Mouse (Mus musculus) naive thymus-derived CD4-positive, alpha-beta T cell, adult 5 months (primary cell): ENCODE measurements around the gene Il23a. TPM values are rescaled to one million over a fixed set of nuclear protein-coding genes. Genes with fewer than 3 reads are reported as not detected.

Experiments used
- polyA plus RNA-seq: library from polyadenylated mRNA; unstranded; fragments of 100-300 nt; shearing (Covaris generic); gene quantifications from one replicate; pipeline ENCODE4 v1.2.1, GENCODE M21; 2017

The Il23a gene
- polyA plus RNA-seq = not detected

DNA sequence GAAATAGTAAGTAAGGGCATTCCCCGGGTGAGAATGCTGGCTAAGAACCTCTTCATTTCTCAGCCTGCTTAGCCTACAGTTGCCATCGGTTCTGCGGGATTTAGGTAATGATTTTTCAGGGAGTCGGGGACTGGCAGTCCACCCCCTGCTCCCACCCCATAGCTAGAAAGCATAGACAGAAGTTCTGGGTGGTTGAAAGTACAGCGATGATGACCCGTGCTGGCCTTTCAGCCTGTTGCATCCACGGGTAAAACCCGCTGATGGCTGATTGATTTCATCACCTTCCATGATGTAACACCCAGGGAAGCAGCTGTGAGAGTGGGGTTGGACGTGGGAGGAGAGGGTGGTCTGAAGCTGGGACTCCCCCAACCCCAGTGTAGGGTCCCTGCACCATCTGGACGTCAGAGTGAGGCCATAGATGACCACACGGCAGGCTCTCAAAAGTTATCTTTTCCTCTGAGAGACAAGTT, at the start of gene Il23a:
Gene Il23a, minus strand, starts transcription at position 51 of the 470 bp plus-strand sequence.

DNA sequence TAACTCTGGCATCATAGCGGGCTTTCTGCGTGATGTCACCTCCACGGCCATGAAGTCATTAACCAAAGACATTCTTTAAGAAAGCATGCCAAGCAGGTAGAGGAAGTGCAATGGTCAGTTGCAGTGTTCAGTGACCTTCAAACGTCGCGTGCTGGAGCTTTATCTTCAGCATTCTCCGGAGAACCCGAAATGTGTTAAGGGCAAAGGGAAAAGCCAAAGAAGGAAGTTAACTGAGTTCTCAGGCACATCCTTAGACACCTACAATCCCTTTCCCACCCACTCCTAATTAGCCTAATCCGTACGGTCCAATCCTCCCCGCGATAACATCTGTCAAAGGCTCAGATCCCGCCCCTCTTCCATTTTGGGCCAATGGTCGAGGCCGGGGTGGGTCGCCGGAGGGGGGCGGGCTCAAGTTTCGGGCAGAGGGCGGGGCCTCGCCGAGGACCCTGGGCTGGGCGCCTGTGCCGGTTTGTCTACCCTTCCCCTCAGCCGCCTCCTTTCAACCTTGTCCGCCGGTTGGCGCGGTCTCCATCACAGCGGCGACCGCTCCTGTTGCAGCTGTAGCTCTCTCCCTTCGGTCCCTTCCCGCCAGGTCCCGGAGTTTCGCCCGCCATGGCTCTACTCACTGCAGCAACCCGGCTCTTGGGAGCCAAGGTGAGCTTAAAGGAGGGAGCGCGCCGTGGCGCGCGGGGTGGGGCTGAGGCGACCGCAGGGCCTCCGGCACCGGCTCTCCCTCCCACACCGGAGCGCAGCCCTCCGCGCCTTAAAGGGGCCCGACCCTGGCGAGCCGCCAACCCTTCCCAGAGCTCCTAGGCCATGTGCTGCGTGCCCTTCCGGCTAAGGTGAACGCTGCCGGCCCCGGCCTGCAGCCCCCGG, 39.0 kb upstream of the Il23a start, which contains the start of gene Cs:
Gene Cs, plus strand, starts transcription at position 429 of the 876 bp plus-strand sequence.

DNA sequence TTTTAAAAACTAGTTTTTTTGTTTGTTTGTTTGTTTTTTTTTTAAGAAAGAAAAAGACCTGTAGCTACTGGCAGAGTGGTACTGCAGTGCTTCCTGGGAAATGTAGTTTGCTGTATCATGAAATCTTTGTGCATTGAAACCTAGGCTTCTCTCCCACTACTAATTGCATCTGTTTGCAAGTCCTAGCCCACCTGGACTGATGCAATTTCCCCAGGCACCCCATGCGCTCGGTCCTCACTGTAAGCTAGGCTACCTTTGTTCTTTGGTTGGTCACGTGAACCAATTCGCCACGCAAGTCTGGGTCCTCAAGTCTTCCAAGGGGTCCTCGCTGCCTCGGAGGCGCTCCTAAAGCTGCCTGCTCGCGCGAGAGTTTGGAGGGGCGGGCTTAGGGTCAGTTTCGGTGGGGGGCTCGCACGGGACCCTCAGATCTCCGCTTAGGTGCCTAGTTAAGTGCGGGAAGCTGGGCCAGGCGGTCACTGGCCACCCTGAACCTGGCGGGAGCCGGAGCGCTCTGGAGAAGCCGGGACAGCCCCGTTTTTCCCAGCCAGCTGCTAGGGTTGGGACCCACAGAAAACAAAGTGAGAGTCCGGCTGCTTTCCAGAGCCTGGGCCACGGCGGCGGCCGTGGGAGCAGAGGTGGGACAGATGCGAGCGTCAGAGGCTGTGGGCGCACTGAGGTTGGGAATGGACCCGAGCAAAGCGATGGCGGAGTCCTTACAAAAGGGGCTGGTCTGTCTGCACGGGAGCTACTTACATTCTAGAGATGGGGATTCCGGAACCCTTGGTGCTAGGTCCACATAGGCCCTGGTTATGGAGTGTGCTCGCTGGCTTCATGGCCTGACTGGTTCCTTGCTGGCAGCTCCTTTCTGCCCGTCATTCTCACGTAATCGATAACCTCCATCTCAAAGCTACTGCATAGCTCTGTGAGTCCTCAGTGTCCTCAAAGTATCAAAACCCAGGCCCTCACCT, 23.9 kb upstream of the Il23a start, which contains the start of gene Cnpy2:
Gene Cnpy2, plus strand, starts transcription at position 319 of the 968 bp plus-strand sequence.

DNA sequence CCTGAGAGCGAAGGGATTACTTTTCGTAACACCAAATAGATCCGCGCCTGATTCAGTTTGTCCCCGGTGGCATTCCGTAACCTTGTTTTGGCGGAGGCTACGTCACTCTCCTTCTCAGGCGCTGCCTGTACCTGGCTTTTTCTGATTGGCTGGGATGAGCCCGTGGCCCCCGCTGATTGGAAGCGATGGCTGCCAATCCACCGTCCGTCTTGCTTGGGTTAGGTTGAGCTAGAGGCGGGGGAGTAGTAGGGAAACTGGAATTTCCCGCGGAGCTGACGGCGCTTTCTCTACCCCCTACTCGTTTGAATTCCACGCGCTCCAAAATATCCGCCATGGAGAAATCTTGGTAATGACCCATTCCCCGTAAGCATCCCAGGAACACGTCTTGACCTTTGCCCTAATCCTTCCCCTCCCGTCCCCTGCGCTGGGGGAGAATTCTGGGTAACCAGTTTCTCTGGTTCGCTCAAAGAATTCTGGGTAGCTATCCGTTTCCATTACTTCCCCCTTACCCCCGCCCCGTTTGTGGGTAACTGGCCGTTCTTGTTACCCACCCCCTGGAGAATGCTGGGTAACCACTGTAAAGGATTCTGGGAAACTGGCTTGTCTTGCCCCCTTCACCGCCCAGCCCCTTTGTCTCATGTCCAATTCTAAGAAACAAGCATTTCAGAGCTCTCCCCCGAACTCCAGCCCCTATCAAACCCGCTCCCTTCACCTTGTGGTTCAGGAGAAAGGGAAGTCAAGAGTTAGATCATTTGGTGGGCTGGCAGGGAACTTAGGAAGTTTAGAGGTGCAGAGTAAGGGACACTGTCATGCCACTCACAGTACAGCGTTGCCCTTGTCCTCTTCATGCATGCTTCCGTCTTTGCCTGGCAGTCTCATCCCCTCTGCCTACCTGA, 4.8 kb upstream of the Il23a start, which contains the start of gene Pan2:
Gene Pan2, plus strand, starts transcription at position 210 of the 896 bp plus-strand sequence.

DNA sequence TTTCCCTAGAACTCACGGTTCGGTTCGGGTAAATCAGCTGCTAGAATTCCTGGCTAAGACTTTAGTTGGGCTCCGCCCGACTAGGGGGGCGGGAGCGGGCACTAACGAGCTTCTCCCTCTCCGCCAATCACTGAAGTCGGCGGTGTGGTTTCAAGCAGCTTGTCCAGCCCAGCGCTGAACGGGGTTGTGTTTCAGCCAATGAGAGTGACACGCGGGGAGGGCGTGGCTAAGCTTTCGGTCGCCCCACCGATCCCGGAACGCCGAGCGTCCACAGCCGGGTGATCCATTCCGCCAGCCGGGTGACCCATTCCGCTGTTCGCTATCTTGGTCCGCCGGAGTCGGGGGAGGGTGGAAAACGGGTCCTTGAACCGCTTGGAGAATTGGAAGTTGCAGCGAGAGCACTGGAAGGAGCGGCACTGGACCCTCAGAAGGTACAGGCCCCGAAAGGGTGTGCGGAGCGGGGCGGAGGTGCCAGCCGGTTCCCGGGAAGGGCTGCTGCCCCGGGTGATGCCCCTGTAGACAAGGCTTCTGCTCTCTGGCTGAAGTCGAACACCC, 28.2 kb downstream of the Il23a start, which contains the start of gene Stat2:
Gene Stat2, plus strand, starts transcription at position 273 of the 555 bp plus-strand sequence.

DNA sequence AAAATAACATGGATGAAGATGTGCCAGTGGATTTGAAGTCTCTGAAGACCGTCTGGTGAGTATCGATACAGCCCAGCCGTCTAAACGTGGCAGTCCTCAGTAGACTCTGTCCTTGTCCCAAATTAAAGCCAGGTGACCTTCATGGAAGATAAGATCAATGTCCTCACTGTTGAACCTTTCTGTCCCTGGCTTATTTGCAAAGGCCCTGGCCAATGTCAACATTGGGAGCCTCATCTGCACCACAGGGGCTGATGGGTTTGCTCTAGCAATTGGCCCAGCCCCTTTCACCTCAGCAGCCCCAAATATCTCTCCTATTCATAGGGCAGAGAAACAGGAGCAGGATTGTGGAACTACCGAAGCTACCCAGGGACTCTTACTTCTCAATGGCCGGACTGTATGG, 30.2 kb downstream of the Il23a start, which contains the start of gene Apof:
Gene Apof, plus strand, starts transcription at position 301 of the 400 bp plus-strand sequence.

DNA sequence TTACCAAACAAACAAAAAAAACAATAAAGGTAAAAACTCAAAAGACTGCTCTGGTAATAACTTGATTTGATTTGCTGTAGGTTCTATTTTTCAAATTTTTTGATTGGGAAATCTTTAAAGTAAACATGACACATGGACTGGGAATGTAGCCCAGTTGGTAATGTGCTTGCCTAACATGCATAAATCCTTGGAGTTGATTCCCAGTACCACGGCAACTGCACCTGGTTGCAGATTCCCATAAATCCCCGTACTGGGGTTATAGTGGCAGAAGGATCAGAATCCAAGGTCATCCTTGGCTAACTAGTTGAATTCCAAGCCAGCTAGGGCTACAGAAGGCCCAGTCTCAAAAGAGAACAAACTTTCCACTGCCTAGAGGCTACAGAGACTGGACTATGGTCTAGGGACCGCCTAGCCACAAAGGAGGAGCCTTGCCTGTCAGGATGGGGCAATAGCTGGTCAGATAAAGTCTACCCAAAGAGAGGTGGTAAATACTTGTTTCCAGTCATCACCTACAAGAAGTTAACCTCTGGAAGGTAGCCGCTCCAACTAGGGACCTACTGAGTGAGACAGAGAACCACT, 44.8 kb downstream of the Il23a start, which contains the start of gene Apon:
Gene Apon, plus strand, starts transcription at position 420 of the 579 bp plus-strand sequence.

Other genes with a start within 250 kb of the Il23a start
- 158 TPM for gene Ptges3, start 239.8 kb downstream of the Il23a start, polyA plus RNA-seq
- 1,240 TPM for gene Atp5b, start 215.5 kb downstream of the Il23a start, polyA plus RNA-seq
- 69.9 TPM for gene Baz2a, start 207.2 kb downstream of the Il23a start, polyA plus RNA-seq
- gene Rbms2, start 118.5 kb downstream of the Il23a start, polyA plus RNA-seq = 34.5 TPM
- gene Gls2, start 104.3 kb downstream of the Il23a start, polyA plus RNA-seq = 0.65 TPM
- gene Spryd4, start 86.9 kb downstream of the Il23a start, polyA plus RNA-seq = 12.4 TPM
- gene Mip, start 72.9 kb downstream of the Il23a start, polyA plus RNA-seq = not detected
- gene Timeless, start 66.7 kb downstream of the Il23a start, polyA plus RNA-seq = 28.0 TPM
- gene Apon, start 44.7 kb downstream of the Il23a start, polyA plus RNA-seq = not detected
- gene Apof, start 30.1 kb downstream of the Il23a start, polyA plus RNA-seq = not detected
- 45.1 TPM for gene Stat2, start 28.2 kb downstream of the Il23a start, polyA plus RNA-seq
- 48.3 TPM for gene Pan2, start 4.6 kb upstream of the Il23a start, polyA plus RNA-seq
- 18.9 TPM for gene Cnpy2, start 23.7 kb upstream of the Il23a start, polyA plus RNA-seq
- gene Cs, start 39.0 kb upstream of the Il23a start, polyA plus RNA-seq = 128 TPM
- 39.7 TPM for gene Coq10a, start 70.2 kb upstream of the Il23a start, polyA plus RNA-seq
- 4.8 TPM for gene Ankrd52, start 78.4 kb upstream of the Il23a start, polyA plus RNA-seq
- not detected for gene Slc39a5, start 102.5 kb upstream of the Il23a start, polyA plus RNA-seq
- 47.3 TPM for gene Nabp2, start 112.7 kb upstream of the Il23a start, polyA plus RNA-seq
- 23.1 TPM for gene Rnf41, start 112.9 kb upstream of the Il23a start, polyA plus RNA-seq
- 93.1 TPM for gene Smarcc2, start 160.5 kb upstream of the Il23a start, polyA plus RNA-seq
- gene Myl6, start 195.4 kb upstream of the Il23a start, polyA plus RNA-seq = 1,093 TPM
- gene Myl6b, start 199.9 kb upstream of the Il23a start, polyA plus RNA-seq = 3.2 TPM
- gene Esyt1, start 227.1 kb upstream of the Il23a start, polyA plus RNA-seq = 269 TPM
- gene Zc3h10, start 249.0 kb upstream of the Il23a start, polyA plus RNA-seq = 32.4 TPM